Mouse (Mus musculus): ENCODE data around the gene Irf2bp2. TPM values are rescaled to one million over a fixed set of nuclear protein-coding genes. Genes with fewer than 3 reads are reported as not detected.

Irf2bp2 gene
- polyA plus RNA-seq, 1 experiment from 2014 or later, result 11.1 TPM

DNA sequence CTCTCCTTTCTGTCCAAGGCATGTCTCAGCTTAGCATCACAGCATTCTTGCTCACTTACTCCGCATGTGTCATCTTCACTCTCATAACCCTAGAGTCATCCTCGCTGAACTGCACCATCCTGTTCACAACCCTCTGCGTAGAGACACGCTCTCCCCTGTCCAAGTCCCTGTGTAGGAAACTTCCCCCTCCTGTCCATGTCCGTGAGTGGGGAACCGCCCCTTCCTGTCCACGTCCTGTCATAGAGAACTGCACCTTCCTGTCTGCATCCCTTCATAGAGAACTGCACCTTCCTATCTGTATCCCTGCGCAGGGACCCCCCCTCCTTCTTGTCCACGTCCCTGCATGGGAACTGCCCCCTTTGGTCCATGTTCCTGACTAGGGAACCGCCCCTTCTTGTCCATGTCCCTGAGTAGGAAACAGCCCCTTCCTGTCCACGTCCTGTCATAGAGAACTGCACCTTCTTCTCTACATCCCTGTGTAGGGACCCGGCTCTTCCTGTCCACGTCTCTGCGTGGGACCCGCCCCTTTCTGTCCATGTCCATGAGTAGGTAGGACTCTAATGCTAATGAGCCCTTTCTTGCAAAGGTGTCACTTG, 22.6 kb downstream of the Irf2bp2 start:
- no peak for ATAC-seq (replicated peaks)
- Histone ChIP-seq H3K9me3 (no peaks in the 10 kb centered on the region), H3K9ac (replicated peaks) (no peak overlapping the region), H3K27me3 (no peaks in the 10 kb centered on the region), H3K4me2 (replicated peaks) (no peak overlapping the region), H3K4me3 (no peak overlapping the region), H3K36me3 (no peaks in the 10 kb centered on the region), H3K27ac (replicated peaks) (no peak overlapping the region), H3K4me1 (peaks cover 22% of the 10 kb centered on the region)
- 86% methylated on average over 15 of the region's 15 CpGs for WGBS

DNA sequence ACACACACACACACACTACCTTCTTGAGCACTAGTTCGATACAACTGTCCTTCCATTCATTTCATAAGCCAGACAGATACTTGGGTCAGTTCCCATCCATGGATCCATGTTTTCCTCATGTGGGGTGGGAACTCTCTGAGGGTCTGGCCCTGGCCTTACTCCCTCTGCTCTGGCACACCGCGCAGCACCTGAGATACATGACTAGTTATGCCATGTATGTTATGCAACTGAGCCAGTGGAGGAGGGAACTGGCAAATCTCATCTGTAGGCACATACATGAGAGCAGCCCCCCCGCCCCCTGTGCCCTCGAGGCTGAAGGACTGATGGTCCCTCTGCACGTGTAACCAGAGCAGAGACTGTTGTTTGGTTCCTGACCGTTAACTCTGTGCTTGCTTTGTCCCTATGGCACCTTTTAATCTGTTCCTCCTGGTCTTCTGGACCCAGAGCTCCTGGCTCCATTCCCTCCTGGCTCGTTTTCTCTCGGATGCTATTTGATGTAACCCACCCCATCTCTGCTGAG, 23.2 kb downstream of the Irf2bp2 start:
- H3K27me3 ChIP-seq, result no peaks in the 10 kb centered on the region
- H3K27ac ChIP-seq (replicated peaks), result no peak overlapping the region
- H3K4me2 ChIP-seq (replicated peaks), result no peak overlapping the region
- no peaks in the 10 kb centered on the region for H3K9me3 ChIP-seq
- no peak for ATAC-seq (replicated peaks)
- no peaks in the 10 kb centered on the region for H3K36me3 ChIP-seq
- H3K4me3 ChIP-seq, result no peak overlapping the region
- WGBS, result 72% methylated on average over 9 of the region's 9 CpGs
- H3K4me1 ChIP-seq, result peaks cover 27% of the 10 kb centered on the region
- no peak overlapping the region for H3K9ac ChIP-seq (replicated peaks)

DNA sequence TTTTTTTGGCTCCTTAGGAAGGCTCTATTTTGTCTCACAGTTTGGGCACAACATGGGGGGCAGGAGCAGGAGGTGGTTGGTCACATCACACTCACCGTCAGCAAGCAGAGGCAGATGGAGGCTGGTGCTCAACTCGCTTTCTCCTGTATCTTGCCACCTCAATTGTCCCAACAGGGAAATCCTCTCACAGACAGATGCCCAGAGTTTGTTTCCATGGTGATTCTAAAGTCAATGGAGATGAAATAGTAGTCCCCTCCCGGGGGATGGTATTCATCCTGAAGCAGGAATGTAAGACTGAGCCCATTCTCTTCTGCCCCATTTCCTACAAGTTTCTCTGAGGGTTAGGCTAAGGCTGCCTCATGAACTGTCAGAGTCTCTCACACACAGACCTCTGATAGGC, 23.7 kb downstream of the Irf2bp2 start:
- Histone ChIP-seq H3K4me1 (peaks cover 27% of the 10 kb centered on the region), H3K36me3 (no peaks in the 10 kb centered on the region), H3K4me3 (no peak overlapping the region), H3K9me3 (no peaks in the 10 kb centered on the region), H3K27ac (replicated peaks) (no peak overlapping the region), H3K4me2 (replicated peaks) (no peak overlapping the region), H3K9ac (replicated peaks) (no peak overlapping the region), H3K27me3 (no peaks in the 10 kb centered on the region)
- WGBS, result 26% methylated on average over 3 of the region's 3 CpGs
- no peak for ATAC-seq (replicated peaks)

DNA sequence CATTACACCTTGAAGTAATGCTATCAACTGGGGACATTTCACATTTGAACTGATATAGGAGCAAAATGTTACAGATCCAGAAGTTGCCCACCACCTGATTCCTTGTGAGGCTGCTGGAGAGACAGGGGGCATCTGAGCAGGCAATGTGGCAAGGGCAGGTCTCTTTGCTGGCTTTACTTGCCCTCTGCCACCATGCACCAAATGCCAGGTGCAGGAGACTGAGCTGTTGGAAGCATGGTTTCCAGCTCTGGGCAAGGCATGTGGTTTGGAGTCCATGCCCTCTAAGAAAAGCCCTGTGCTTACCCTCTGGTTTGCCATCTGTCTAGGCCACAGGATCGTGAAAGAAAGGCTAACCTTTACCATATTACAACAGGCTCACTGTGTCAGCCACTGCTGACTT, 24.1 kb downstream of the Irf2bp2 start:
- H3K4me1 ChIP-seq, result peaks cover 27% of the 10 kb centered on the region
- ATAC-seq (replicated peaks), result no peak
- H3K9me3 ChIP-seq, result no peaks in the 10 kb centered on the region
- no peaks in the 10 kb centered on the region for H3K36me3 ChIP-seq
- WGBS, result 47% methylated on average over 1 of the region's 1 CpGs
- no peak overlapping the region for H3K4me3 ChIP-seq
- no peak overlapping the region for H3K4me2 ChIP-seq (replicated peaks)
- no peaks in the 10 kb centered on the region for H3K27me3 ChIP-seq
- H3K27ac ChIP-seq (replicated peaks), result no peak overlapping the region
- no peak overlapping the region for H3K9ac ChIP-seq (replicated peaks)

DNA sequence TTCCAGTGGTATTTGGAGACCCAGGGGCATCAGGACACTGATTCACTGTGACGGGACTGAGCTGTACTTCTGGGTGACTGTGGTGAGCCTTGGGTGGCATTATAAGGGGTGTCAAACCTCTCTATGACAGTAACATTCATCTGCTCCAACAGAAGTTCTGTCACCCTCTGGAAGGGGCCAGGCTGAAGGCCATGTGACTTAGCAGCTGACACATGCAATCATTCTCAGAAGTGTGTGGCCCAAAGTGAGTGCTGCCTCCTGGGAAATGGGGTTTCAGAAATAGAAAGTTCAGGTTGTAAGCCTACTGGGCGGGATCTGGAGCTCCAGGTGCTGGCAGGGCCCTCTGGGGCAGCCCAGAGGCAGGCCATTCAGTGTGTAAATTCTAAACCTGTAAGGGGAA, 26.1 kb downstream of the Irf2bp2 start:
- Histone ChIP-seq H3K4me3 (no peak overlapping the region), H3K9me3 (no peaks in the 10 kb centered on the region), H3K9ac (replicated peaks) (no peak overlapping the region), H3K27ac (replicated peaks) (peak overlapping the region; percentile 68; the same call in 1 of the 2 replicates), H3K36me3 (no peaks in the 10 kb centered on the region), H3K4me2 (replicated peaks) (no peak overlapping the region), H3K4me1 (peaks cover 27% of the 10 kb centered on the region), H3K27me3 (no peaks in the 10 kb centered on the region)
- 60% methylated on average over 2 of the region's 2 CpGs for WGBS
- no peak for ATAC-seq (replicated peaks)

DNA sequence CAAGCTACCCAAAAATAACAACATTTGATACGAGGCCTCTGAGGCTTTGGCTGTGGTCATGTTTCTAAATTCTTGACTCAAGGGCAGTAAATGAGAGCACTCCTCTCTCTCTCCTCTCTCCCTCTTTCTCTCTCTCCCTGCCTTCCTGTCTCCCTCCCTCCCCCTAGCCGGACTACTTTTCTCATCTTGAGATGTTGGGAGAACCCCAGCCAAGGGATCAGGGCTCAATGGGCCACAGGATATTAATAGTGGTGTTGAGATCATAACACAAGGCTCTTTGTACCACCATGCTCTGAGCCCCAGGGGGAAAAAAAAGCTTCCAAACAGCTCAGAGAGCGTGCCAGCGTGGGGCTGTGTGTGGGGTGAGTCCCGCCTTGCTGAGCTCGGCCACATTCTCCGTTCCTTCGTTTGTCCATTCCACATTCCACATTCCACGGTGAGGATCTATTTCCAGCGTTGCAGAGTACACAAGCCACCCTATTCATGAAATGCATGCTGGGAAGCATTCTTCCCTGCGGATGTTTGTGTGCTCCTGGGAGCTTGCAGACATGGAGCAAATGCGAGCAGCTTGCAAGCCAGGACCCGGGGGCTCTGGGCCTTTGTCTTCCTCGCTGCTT, 27.2 kb downstream of the Irf2bp2 start:
- ATAC-seq (replicated peaks), result peak; percentile 84
- 4% methylated on average over 14 of the region's 14 CpGs for WGBS

DNA sequence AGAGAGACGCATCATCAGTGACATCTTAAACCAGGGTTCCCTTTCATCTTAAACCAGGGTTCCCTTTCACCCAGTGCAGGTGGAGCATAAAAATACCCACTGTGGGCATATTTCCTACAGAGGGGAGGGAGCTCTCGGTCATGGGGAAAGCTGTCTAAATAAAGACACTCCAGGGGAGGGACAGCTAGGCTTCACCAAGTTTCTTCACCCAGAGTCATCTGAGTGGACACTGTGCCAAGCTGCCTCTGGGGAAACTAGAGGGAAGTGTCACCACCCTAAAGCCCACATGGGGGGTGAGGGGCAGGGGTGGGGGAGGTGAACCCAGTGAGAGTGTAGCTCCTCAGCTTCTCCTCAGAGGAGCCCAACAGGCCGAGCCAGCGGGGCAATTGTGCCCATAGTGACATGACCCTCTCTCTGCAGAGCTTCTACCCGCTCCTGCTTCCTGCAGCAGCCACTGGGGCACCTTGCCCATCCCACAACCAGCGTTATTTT, 27.8 kb downstream of the Irf2bp2 start:
- Histone ChIP-seq H3K9ac (replicated peaks) (no peak overlapping the region), H3K4me3 (no peak overlapping the region)

More for the DNA sequence above, 27.2 kb downstream of the Irf2bp2 start:
- Histone ChIP-seq H3K27ac (replicated peaks) (peak overlapping the region; percentile 68), H3K4me3 (no peak overlapping the region), H3K9me3 (no peaks in the 10 kb centered on the region), H3K4me1 (peaks cover 27% of the 10 kb centered on the region), H3K9ac (replicated peaks) (peak overlapping the region; percentile 20), H3K27me3 (no peaks in the 10 kb centered on the region), H3K36me3 (no peaks in the 10 kb centered on the region), H3K4me2 (replicated peaks) (peak overlapping the region; percentile 10; the same call in 1 of the 2 replicates)

DNA sequence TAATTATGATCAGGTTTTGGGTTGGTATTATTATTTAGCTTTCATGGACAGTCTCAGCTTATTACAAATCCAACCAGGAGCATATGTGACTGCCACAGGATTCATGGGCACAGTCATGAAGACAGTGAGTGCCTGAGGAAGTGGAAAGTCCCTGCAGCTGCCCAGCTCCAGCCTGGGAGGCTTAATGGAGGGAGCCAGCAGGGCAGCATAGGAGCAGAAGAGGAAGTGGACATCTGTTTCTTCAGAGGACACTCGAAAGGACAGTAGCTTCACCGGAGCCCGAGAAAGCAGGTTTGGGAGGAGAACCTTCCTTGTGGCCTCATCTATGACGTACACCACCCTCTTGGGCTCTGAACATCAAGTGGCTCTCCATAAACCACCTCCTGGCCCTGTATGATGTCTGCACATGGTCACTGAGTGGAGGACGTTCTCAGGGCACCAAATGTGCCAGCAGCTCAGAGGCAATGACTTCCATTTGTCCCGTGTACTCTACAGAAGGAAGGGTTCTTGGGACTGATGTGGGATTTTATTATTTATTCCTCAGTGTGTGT, 28.5 kb downstream of the Irf2bp2 start:
- no peak overlapping the region for H3K4me3 ChIP-seq
- H3K9ac ChIP-seq (replicated peaks), result no peak overlapping the region
- H3K4me2 ChIP-seq (replicated peaks), result no peak overlapping the region
- H3K36me3 ChIP-seq, result no peaks in the 10 kb centered on the region
- WGBS, result 83% methylated on average over 6 of the region's 6 CpGs
- H3K4me1 ChIP-seq, result peaks cover 27% of the 10 kb centered on the region
- H3K27ac ChIP-seq (replicated peaks), result no peak overlapping the region; the same call in 1 of the 2 replicates
- ATAC-seq (replicated peaks), result no peak
- no peaks in the 10 kb centered on the region for H3K27me3 ChIP-seq
- no peaks in the 10 kb centered on the region for H3K9me3 ChIP-seq

More for the DNA sequence above, 27.8 kb downstream of the Irf2bp2 start:
- H3K36me3 ChIP-seq, result no peaks in the 10 kb centered on the region
- peaks cover 27% of the 10 kb centered on the region for H3K4me1 ChIP-seq
- no peak overlapping the region for H3K4me2 ChIP-seq (replicated peaks)
- H3K9me3 ChIP-seq, result no peaks in the 10 kb centered on the region
- peak; percentile 39 for ATAC-seq (replicated peaks)
- H3K27me3 ChIP-seq, result no peaks in the 10 kb centered on the region
- 51% methylated on average over 6 of the region's 6 CpGs for WGBS
- peak overlapping the region; percentile 68 for H3K27ac ChIP-seq (replicated peaks)

DNA sequence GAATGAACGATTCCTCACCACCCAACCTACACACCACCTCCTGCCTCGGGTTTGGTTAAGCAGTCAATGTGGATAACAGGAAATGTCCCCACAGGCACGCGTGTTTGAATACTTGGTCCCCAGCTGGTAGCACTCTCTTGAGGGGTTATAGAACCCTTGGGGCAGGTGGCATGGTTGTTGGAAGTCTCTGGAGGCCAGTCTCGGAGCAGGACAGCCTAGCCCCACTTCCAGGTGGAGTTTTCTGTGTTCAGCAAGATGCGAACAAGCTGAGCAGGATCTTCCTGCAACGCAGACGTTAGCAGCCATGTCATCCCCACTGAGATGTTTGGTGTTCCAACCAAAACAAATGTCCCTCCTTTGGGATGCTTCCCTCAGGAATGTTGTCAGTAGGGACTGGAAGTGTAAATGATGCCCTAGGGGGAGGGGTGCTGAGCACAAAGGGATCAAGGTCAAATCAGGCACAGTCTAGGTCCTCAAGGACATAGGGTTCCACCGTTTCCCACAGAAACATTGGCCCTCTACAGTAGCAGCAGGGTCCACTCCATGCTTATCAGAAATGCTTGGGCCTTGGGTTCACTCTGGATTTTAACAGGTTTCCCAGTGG, 29.1 kb downstream of the Irf2bp2 start:
- WGBS, result 86% methylated on average over 9 of the region's 9 CpGs
- H3K9ac ChIP-seq (replicated peaks), result no peak overlapping the region
- no peaks in the 10 kb centered on the region for H3K36me3 ChIP-seq
- no peaks in the 10 kb centered on the region for H3K9me3 ChIP-seq
- no peak overlapping the region for H3K4me2 ChIP-seq (replicated peaks)
- H3K27me3 ChIP-seq, result no peaks in the 10 kb centered on the region
- H3K4me1 ChIP-seq, result peaks cover 22% of the 10 kb centered on the region
- no peak overlapping the region for H3K4me3 ChIP-seq
- no peak overlapping the region for H3K27ac ChIP-seq (replicated peaks)
- no peak for ATAC-seq (replicated peaks)

DNA sequence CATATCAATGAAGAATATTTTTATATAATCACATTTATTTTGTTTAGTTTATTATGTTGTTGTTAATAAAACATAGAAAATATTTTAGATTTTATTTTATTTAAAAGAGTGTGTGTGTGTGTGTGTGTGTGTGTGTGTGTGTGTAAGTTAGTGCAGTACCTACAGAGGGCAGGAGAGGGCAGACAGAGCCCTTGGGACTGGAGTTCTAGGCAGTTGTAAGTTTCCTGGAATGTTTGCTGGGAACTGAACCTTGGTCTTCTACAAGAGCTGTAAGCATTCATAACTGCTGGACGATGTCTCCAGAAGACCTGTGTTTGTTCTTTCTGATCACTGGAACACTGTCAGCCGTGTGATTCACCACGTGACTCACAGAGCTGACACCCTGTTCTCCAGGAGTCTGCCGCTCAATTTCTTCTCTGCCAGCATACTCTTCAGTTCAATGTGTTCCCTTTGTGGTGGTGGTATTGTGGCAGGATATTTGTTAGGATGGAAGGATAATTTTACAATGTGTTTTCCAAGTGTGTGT, 32.4 kb downstream of the Irf2bp2 start:
- no peak overlapping the region for H3K4me2 ChIP-seq (replicated peaks)
- H3K27me3 ChIP-seq, result no peaks in the 10 kb centered on the region
- no peak overlapping the region for H3K9ac ChIP-seq (replicated peaks)
- H3K36me3 ChIP-seq, result no peaks in the 10 kb centered on the region
- H3K4me1 ChIP-seq, result peaks cover 8% of the 10 kb centered on the region
- H3K27ac ChIP-seq (replicated peaks), result no peak overlapping the region
- no peak overlapping the region for H3K4me3 ChIP-seq
- ATAC-seq (replicated peaks), result no peak
- H3K9me3 ChIP-seq, result no peaks in the 10 kb centered on the region
- WGBS, result 94% methylated on average over 4 of the region's 4 CpGs

DNA sequence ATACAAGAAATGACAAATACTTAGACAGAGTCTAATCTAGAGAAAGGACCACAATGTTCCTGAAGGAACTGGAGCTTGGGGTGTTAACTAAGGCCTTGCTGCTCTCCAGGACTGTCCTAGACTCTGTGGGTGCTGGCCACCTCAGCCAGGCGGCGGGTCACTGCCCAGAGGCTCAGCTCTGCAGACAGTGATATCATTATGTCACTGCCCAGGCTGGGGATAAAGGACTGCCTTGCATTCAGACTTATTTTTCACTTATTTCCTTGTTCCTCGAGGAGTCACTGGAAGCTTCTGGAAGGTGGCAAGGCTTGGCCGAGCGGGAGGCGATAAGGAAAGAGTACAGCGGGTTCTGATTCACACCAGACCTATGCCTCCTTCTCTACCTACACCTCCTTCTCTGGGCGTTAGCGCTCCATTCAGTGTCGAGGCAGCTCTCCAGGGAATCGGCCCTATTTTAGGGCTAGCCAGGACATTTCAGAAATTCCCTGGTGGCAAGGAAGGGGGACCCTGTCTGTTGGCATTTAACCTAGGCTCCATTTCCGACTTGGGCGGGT, 35.3 kb downstream of the Irf2bp2 start:
- WGBS, result 90% methylated on average over 13 of the region's 13 CpGs
- H3K4me3 ChIP-seq, result no peak overlapping the region

DNA sequence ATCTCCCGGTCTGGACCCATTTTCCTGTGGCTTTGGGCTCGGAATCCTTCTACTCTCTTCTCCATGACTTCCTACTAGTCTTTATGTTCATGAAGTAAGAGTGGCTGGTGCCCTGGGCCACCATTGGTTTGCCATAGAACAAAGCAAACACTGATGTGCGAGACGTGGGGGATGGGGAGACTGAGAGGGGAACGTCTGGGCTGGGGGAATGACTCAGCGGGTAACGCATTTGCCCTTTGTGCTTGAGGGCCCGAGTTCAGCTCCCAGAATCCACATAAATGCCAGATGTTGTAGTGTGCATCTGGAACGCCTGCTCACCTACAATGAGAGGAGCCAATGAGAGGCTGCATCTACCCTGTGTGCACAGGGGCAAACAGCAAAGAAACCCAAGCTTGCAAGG, 36.4 kb downstream of the Irf2bp2 start:
- ATAC-seq (replicated peaks), result no peak
- WGBS, result 29% methylated on average over 9 of the region's 9 CpGs

More for the DNA sequence above, 35.3 kb downstream of the Irf2bp2 start:
- Histone ChIP-seq H3K27ac (replicated peaks) (no peak overlapping the region), H3K4me1 (no peaks in the 10 kb centered on the region), H3K36me3 (no peaks in the 10 kb centered on the region), H3K27me3 (no peaks in the 10 kb centered on the region), H3K9ac (replicated peaks) (no peak overlapping the region), H3K4me2 (replicated peaks) (no peak overlapping the region), H3K9me3 (no peaks in the 10 kb centered on the region)
- no peak for ATAC-seq (replicated peaks)

More for the DNA sequence above, 36.4 kb downstream of the Irf2bp2 start:
- no peak overlapping the region for H3K9ac ChIP-seq (replicated peaks)
- no peak overlapping the region for H3K4me2 ChIP-seq (replicated peaks)
- H3K27me3 ChIP-seq, result no peaks in the 10 kb centered on the region
- no peak overlapping the region for H3K27ac ChIP-seq (replicated peaks)
- H3K4me1 ChIP-seq, result no peaks in the 10 kb centered on the region
- no peaks in the 10 kb centered on the region for H3K36me3 ChIP-seq
- H3K9me3 ChIP-seq, result no peaks in the 10 kb centered on the region
- no peak overlapping the region for H3K4me3 ChIP-seq
